Mouse (Mus musculus): ENCODE results near the gene Xiap.

DNA sequence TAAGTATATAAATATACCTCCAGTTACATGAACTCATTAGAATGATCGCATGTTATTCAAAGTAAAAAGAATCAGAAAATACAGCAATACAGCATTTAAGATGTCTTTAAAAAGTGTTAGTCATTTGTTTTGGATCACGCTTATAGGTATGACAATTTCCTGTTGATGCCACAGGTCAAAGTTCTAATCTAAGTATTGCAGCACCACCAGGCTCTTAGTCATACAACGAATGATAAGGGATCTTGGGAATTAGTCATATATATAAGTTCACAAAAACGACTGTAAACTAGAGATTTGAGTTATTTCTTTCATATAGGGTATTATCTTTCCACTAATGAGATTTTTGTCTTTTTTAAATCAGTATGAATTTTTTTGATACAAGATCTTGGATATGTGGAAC lies 84.5 kb downstream of the Xiap start:
- TF ChIP-seq CTCF (IDR thresholded peaks at IDR 0.05; ENCODE audit: extremely low read depth, insufficient read length, insufficient replicate concordance, low read depth, low read length) (no peak), POLR2A (IDR thresholded peaks at IDR 0.05; ENCODE audit: low read depth, low read length) (no peak)

Measured in small intestine, adult 2 months (tissue).